Mouse (Mus musculus): Measurements from ENCODE around the gene Zswim9.

Zswim9 gene

GRCm38 (mm10) chr7:13268749-13269260 lies 9.7 kb downstream of the Zswim9 start:
- no peak for DNase-seq

- DNase-seq, result no peak
Observed at GRCm38 (mm10) chr7:13264396-13264795, 14.1 kb downstream of the Zswim9 start.

- DNase-seq, result no peak
Observed at GRCm38 (mm10) chr7:13263851-13264250, 14.7 kb downstream of the Zswim9 start.

GRCm38 (mm10) chr7:13260746-13261700 lies 17.5 kb downstream of the Zswim9 start:
- DNase-seq, result no peak

GRCm38 (mm10) chr7:13212720-13213119 lies 65.8 kb downstream of the Zswim9 start, which contains the start of gene Vmn1r89:
TSS of gene Vmn1r89 (plus strand) at chr7:13213020.
- no peak for DNase-seq
